Mouse (Mus musculus): ENCODE data around the gene Psmd13. TPM values are rescaled to one million over a fixed set of nuclear protein-coding genes. Genes with fewer than 3 reads are reported as not detected.

The Psmd13 gene
- polyA plus RNA-seq, 1 experiment from 2014 or later = 282 TPM

GRCm38 (mm10) chr7:140942341-140942740, 60.6 kb downstream of the Psmd13 start:
- Histone ChIP-seq H3K4me2 (replicated peaks) (peak overlapping the region; percentile 59), H3K27me3 (no peaks in the 10 kb centered on the region), H3K9me3 (replicated peaks) (no peaks in the 10 kb centered on the region), H3K4me3 (peak overlapping the region; percentile 39), H3K27ac (peak overlapping the region; percentile 18; the same call in 1 of the 2 replicates), H3K4me1 (peaks cover 20% of the 10 kb centered on the region), H3K36me3 (no peaks in the 10 kb centered on the region; the same call in 1 of the 2 replicates), H3K9ac (peak overlapping the region; percentile 65)
- no peak for ATAC-seq (ENCODE audit: low FRiP score)
- WGBS = 57% methylated on average over 9 of the region's 9 CpGs

DNA sequence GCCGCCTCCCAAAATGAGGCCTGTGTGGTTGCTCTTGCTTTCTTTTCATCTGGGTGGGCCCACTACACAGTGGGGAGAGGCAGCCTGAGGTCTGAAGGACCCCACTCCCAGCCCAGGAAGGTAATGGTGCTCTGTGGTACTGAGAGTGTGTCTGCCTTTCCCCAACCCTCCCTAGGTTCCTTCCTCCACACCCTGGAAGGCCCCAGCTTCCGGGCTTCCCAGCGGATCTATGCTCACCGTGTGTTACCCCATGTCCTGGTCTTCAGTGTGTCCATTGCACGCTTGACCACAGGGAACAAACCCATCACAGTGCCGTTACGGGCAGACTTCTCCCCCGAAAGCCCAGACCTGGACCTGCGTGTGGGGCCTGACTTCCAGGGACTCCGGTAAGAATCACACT, 61.0 kb downstream of the Psmd13 start:
- Histone ChIP-seq H3K4me1 (peaks cover 20% of the 10 kb centered on the region), H3K9me3 (replicated peaks) (no peaks in the 10 kb centered on the region), H3K27me3 (no peaks in the 10 kb centered on the region), H3K36me3 (no peaks in the 10 kb centered on the region; the same call in 1 of the 2 replicates), H3K27ac (no peak overlapping the region), H3K4me2 (replicated peaks) (no peak overlapping the region), H3K9ac (no peak overlapping the region), H3K4me3 (no peak overlapping the region)
- ATAC-seq (ENCODE audit: low FRiP score) = no peak
- 90% methylated on average over 10 of the region's 10 CpGs for WGBS

DNA sequence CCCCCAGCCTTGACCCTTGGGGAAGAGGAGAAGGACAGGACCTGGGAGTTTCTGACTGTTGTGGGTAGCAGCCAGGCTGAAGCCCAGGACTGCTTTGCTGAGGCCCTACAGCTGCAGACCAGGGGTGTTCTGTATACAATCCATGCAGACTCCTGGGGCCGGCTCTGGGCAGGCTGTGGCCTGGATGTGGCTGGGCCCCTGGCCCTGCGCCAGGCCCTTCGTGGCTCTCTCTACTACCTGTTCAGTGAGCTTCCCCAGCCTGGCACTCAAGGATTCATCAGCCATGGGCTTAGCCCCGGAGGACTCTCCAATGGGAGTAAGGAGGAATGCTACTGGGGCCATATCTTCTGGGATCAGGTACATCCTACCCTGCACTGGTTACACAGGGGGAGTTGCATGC, 61.6 kb downstream of the Psmd13 start:
- Histone ChIP-seq H3K9ac (no peak overlapping the region; the same call in 1 of the 2 replicates), H3K36me3 (no peaks in the 10 kb centered on the region; the same call in 1 of the 2 replicates), H3K4me1 (peaks cover 20% of the 10 kb centered on the region), H3K27ac (no peak overlapping the region), H3K27me3 (no peaks in the 10 kb centered on the region), H3K4me2 (replicated peaks) (no peak overlapping the region), H3K9me3 (replicated peaks) (no peaks in the 10 kb centered on the region), H3K4me3 (no peak overlapping the region)
- ATAC-seq (ENCODE audit: low FRiP score) = no peak
- WGBS = 94% methylated on average over 4 of the region's 4 CpGs

GRCm38 (mm10) chr7:140944236-140944635, 62.5 kb downstream of the Psmd13 start:
- Histone ChIP-seq H3K27me3 (no peaks in the 10 kb centered on the region), H3K36me3 (no peaks in the 10 kb centered on the region; the same call in 1 of the 2 replicates), H3K9me3 (replicated peaks) (no peaks in the 10 kb centered on the region), H3K4me1 (peaks cover 20% of the 10 kb centered on the region), H3K27ac (no peak overlapping the region), H3K9ac (no peak overlapping the region), H3K4me2 (replicated peaks) (no peak overlapping the region), H3K4me3 (no peak overlapping the region)
- 89% methylated on average over 7 of the region's 7 CpGs for WGBS
- no peak for ATAC-seq (ENCODE audit: low FRiP score)

GRCm38 (mm10) chr7:140945247-140945646, 63.5 kb downstream of the Psmd13 start:
- no peak for ATAC-seq (ENCODE audit: low FRiP score)
- H3K4me1 ChIP-seq = peaks cover 14% of the 10 kb centered on the region
- H3K4me2 ChIP-seq (replicated peaks) = no peak overlapping the region
- no peaks in the 10 kb centered on the region for H3K27me3 ChIP-seq
- WGBS = 92% methylated on average over 5 of the region's 5 CpGs
- H3K9me3 ChIP-seq (replicated peaks) = no peaks in the 10 kb centered on the region
- no peak overlapping the region for H3K4me3 ChIP-seq
- H3K27ac ChIP-seq = no peak overlapping the region
- no peaks in the 10 kb centered on the region; the same call in 1 of the 2 replicates for H3K36me3 ChIP-seq
- H3K9ac ChIP-seq = no peak overlapping the region

GRCm38 (mm10) chr7:140946311-140946710, 64.5 kb downstream of the Psmd13 start:
- no peak overlapping the region for H3K9ac ChIP-seq
- H3K27me3 ChIP-seq = no peaks in the 10 kb centered on the region
- H3K4me2 ChIP-seq (replicated peaks) = no peak overlapping the region
- no peaks in the 10 kb centered on the region for H3K9me3 ChIP-seq (replicated peaks)
- no peaks in the 10 kb centered on the region; the same call in 1 of the 2 replicates for H3K36me3 ChIP-seq
- 87% methylated on average over 10 of the region's 10 CpGs for WGBS
- H3K4me1 ChIP-seq = peaks cover 19% of the 10 kb centered on the region
- no peak overlapping the region for H3K4me3 ChIP-seq
- no peak overlapping the region for H3K27ac ChIP-seq
- no peak for ATAC-seq (ENCODE audit: low FRiP score)

DNA sequence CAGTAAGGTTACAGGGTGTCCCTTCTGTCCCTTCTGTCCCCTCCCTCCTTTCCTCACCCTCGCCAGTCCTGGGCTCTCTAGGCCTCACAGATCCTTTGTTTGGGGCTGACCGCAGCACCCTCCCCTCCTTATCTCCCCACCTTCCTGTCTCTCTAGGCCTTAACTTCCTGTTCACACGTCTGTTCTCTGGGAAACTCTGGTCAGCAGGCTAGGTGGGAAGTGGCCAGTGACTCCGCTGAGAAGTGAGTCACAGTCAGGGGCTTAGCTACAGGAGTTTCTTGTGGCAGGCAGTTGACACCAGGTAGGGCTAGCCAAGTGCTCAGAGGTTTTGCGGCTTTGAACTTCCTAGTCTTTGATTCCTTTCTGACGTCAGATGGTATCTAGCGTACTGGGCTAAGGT, 65.2 kb downstream of the Psmd13 start:
- 73% methylated on average over 7 of the region's 7 CpGs for WGBS
- H3K27ac ChIP-seq = no peak overlapping the region
- no peak overlapping the region for H3K4me2 ChIP-seq (replicated peaks)
- H3K27me3 ChIP-seq = no peaks in the 10 kb centered on the region
- H3K9ac ChIP-seq = no peak overlapping the region
- ATAC-seq (ENCODE audit: low FRiP score) = no peak
- peaks cover 19% of the 10 kb centered on the region for H3K4me1 ChIP-seq
- H3K9me3 ChIP-seq (replicated peaks) = no peaks in the 10 kb centered on the region
- H3K36me3 ChIP-seq = no peaks in the 10 kb centered on the region; the same call in 1 of the 2 replicates
- H3K4me3 ChIP-seq = no peak overlapping the region

- Histone ChIP-seq H3K9me3 (replicated peaks) (no peaks in the 10 kb centered on the region), H3K4me2 (replicated peaks) (no peak overlapping the region), H3K36me3 (no peaks in the 10 kb centered on the region; the same call in 1 of the 2 replicates), H3K27me3 (no peaks in the 10 kb centered on the region), H3K9ac (no peak overlapping the region), H3K4me3 (no peak overlapping the region), H3K27ac (no peak overlapping the region), H3K4me1 (peaks cover 14% of the 10 kb centered on the region)
- no peak for ATAC-seq (ENCODE audit: low FRiP score)
- 85% methylated on average over 8 of the region's 8 CpGs for WGBS
Measured at GRCm38 (mm10) chr7:140948161-140948560, 66.4 kb downstream of the Psmd13 start.

Other genes starting within 250 kb of the Psmd13 start
- gene Olfr53, start 235.5 kb upstream of the Psmd13 start, polyA plus RNA-seq (2016; fragmentation: Nextera tagmentation; extraction: Ambion mirVana) = not detected in 2 replicates
- not detected in 2 replicates for gene Olfr539, start 222.0 kb upstream of the Psmd13 start, polyA plus RNA-seq (2016; fragmentation: Nextera tagmentation; extraction: Ambion mirVana)
- not detected in 2 replicates for gene Olfr45, start 200.0 kb upstream of the Psmd13 start, polyA plus RNA-seq (2016; fragmentation: Nextera tagmentation; extraction: Ambion mirVana)
- not detected in 2 replicates for gene Olfr541, start 184.7 kb upstream of the Psmd13 start, polyA plus RNA-seq (2016; fragmentation: Nextera tagmentation; extraction: Ambion mirVana)
- gene Cyp2e1, start 118.2 kb upstream of the Psmd13 start, polyA plus RNA-seq (2016; fragmentation: Nextera tagmentation; extraction: Ambion mirVana) = not detected in 2 replicates
- gene Syce1, start 94.1 kb upstream of the Psmd13 start, polyA plus RNA-seq (2016; fragmentation: Nextera tagmentation; extraction: Ambion mirVana) = 0.19 and 0.36 TPM in 2 replicates
- gene Zfp941, start 59.8 kb upstream of the Psmd13 start, polyA plus RNA-seq (2016; fragmentation: Nextera tagmentation; extraction: Ambion mirVana) = 12.3 and 13.4 TPM in 2 replicates
- gene Urah, start 47.0 kb upstream of the Psmd13 start, polyA plus RNA-seq (2016; fragmentation: Nextera tagmentation; extraction: Ambion mirVana) = 0.93 TPM in 1 of 2 replicates, not detected in the other
- not detected in 2 replicates for gene Scgb1c1, start 36.4 kb upstream of the Psmd13 start, polyA plus RNA-seq (2016; fragmentation: Nextera tagmentation; extraction: Ambion mirVana)
- gene Odf3, start 34.2 kb upstream of the Psmd13 start, polyA plus RNA-seq (2016; fragmentation: Nextera tagmentation; extraction: Ambion mirVana) = not detected in 2 replicates
- gene Gm45785, start 25.6 kb upstream of the Psmd13 start, polyA plus RNA-seq (2016; fragmentation: Nextera tagmentation; extraction: Ambion mirVana) = not detected in 2 replicates
- 82.3 and 88.5 TPM in 2 replicates for gene Ric8a, start 25.0 kb upstream of the Psmd13 start, polyA plus RNA-seq (2016; fragmentation: Nextera tagmentation; extraction: Ambion mirVana)
- gene Bet1l, start 24.4 kb upstream of the Psmd13 start, polyA plus RNA-seq (2016; fragmentation: Nextera tagmentation; extraction: Ambion mirVana) = 30.9 and 33.4 TPM in 2 replicates
- 25.8 and 27.1 TPM in 2 replicates for gene Sirt3, start 341 bp downstream of the Psmd13 start, polyA plus RNA-seq (2016; fragmentation: Nextera tagmentation; extraction: Ambion mirVana)
- 0.81 TPM in 1 of 2 replicates, not detected in the other for gene Cox8b, start 18.5 kb downstream of the Psmd13 start, polyA plus RNA-seq (2016; fragmentation: Nextera tagmentation; extraction: Ambion mirVana)
- 0.13 and 0.27 TPM in 2 replicates for gene Nlrp6, start 38.9 kb downstream of the Psmd13 start, polyA plus RNA-seq (2016; fragmentation: Nextera tagmentation; extraction: Ambion mirVana)
- gene Pgghg, start 59.4 kb downstream of the Psmd13 start, polyA plus RNA-seq (2016; fragmentation: Nextera tagmentation; extraction: Ambion mirVana) = 15.5 and 16.8 TPM in 2 replicates
- gene Ifitm5, start 68.3 kb downstream of the Psmd13 start, polyA plus RNA-seq (2016; fragmentation: Nextera tagmentation; extraction: Ambion mirVana) = 0.43 and 1.6 TPM in 2 replicates
- gene Gm45717, start 74.0 kb downstream of the Psmd13 start, polyA plus RNA-seq (2016; fragmentation: Nextera tagmentation; extraction: Ambion mirVana) = 0.97 TPM in 1 of 2 replicates, not detected in the other
- 326 and 340 TPM in 2 replicates for gene Ifitm2, start 74.0 kb downstream of the Psmd13 start, polyA plus RNA-seq (2016; fragmentation: Nextera tagmentation; extraction: Ambion mirVana)
- gene Ifitm1, start 85.3 kb downstream of the Psmd13 start, polyA plus RNA-seq (2016; fragmentation: Nextera tagmentation; extraction: Ambion mirVana) = 8.8 and 9.1 TPM in 2 replicates
- 22.5 and 26.0 TPM in 2 replicates for gene Ifitm3, start 128.8 kb downstream of the Psmd13 start, polyA plus RNA-seq (2016; fragmentation: Nextera tagmentation; extraction: Ambion mirVana)
- gene Ifitm6, start 136.0 kb downstream of the Psmd13 start, polyA plus RNA-seq (2016; fragmentation: Nextera tagmentation; extraction: Ambion mirVana) = not detected in 2 replicates
- gene Gm17387, start 147.2 kb downstream of the Psmd13 start, polyA plus RNA-seq (2016; fragmentation: Nextera tagmentation; extraction: Ambion mirVana) = not detected in 2 replicates
- gene B4galnt4, start 179.1 kb downstream of the Psmd13 start, polyA plus RNA-seq (2016; fragmentation: Nextera tagmentation; extraction: Ambion mirVana) = 46.1 and 46.5 TPM in 2 replicates
- 3.1 and 4.5 TPM in 2 replicates for gene Pkp3, start 196.2 kb downstream of the Psmd13 start, polyA plus RNA-seq (2016; fragmentation: Nextera tagmentation; extraction: Ambion mirVana)
- gene Sigirr, start 218.6 kb downstream of the Psmd13 start, polyA plus RNA-seq (2016; fragmentation: Nextera tagmentation; extraction: Ambion mirVana) = 1.7 and 2.6 TPM in 2 replicates
- gene Ano9, start 235.8 kb downstream of the Psmd13 start, polyA plus RNA-seq (2016; fragmentation: Nextera tagmentation; extraction: Ambion mirVana) = 0.59 and 0.81 TPM in 2 replicates
- 76.0 and 76.5 TPM in 2 replicates for gene Ptdss2, start 240.4 kb downstream of the Psmd13 start, polyA plus RNA-seq (2016; fragmentation: Nextera tagmentation; extraction: Ambion mirVana)